In the genomic region with DNA sequence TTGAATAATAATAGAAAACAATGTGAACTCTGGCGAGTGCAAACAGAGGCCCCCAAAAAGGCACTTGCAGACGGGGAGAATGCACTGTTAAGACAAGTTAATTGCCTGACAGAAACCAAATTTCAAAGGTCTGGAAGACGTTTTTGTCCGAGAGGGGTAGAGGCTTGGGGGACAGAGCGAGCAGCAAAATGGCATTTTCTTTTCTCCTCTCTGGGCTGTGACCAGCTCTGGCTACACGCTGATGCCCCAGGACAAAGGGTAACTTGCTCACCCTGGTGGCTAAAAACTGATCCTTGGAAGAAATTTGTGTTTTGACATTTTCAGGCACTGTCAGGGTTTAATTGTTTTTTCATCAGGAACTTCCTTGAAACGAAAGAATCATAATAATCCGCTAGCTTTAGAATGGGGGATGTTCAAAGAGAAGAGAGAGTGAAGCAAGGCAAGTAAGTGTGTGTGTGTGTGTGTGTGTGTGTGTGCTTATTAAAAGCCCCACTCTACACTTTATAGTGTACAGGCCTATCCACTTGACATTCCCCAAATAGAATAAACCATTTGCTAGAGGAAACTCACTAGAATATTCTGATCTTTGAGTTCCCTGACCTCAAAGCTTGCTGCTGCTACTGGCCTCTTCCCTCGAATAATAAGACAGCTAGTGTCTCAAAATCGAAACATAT, we compare ENCODE assay signal across 9 mouse cellular contexts.
DNase-seq lines count a peak whose midpoint lies in the region; ATAC-seq and TF ChIP-seq lines count a peak whose summit lies in the region.
"Had no signal": no experiment of that assay in that cellular context is flagged by ENCODE, and none has a peak within 500 bp of the region (broad histone marks: within the 10 kb centered on the region; RNA-seq: fewer than 3 reads in every experiment).

No protein-coding gene starts in this region.

- H3K27ac ChIP-seq in layer of hippocampus, adult 2 months = peak overlapping the region; percentile 80; the same call in 1 of the 2 replicates
- H3K27ac ChIP-seq in forebrain, embryonic 16.5 days (ENCODE audit: low read length) = no peak overlapping the region
- H3K27ac ChIP-seq in midbrain, embryonic 10.5 days (replicated peaks) = peak overlapping the region; percentile 71
- peak overlapping the region; percentile 37; the same call in 1 of the 2 replicates for H3K27ac ChIP-seq in stomach, embryonic 16.5 days (ENCODE audit: low read length)

- H3K9me3 ChIP-seq in forebrain, embryonic 16.5 days (ENCODE audit: control insufficient read depth, low read length) = no peaks in the 10 kb centered on the region
- no peaks in the 10 kb centered on the region for H3K9me3 ChIP-seq in midbrain, embryonic 10.5 days (replicated peaks)
- H3K9me3 ChIP-seq in stomach, embryonic 16.5 days (replicated peaks; ENCODE audit: control insufficient read depth, low read length) = no peaks in the 10 kb centered on the region

- H3K27me3 ChIP-seq in forebrain, embryonic 16.5 days (replicated peaks; ENCODE audit: control insufficient read depth, insufficient read depth, low read length) = no peaks in the 10 kb centered on the region
- H3K27me3 ChIP-seq in midbrain, embryonic 10.5 days (ENCODE audit: low read depth, poor library complexity, severe bottlenecking) = peaks cover 30% of the 10 kb centered on the region
- H3K27me3 ChIP-seq in stomach, embryonic 16.5 days (ENCODE audit: control insufficient read depth, insufficient read depth, low read length) = no peaks in the 10 kb centered on the region

- H3K36me3 ChIP-seq in forebrain, embryonic 16.5 days (ENCODE audit: control insufficient read depth, insufficient read depth) = no peaks in the 10 kb centered on the region
- no peaks in the 10 kb centered on the region for H3K36me3 ChIP-seq in midbrain, embryonic 10.5 days
- H3K36me3 ChIP-seq in stomach, embryonic 16.5 days (ENCODE audit: control insufficient read depth, insufficient read depth, low read length) = no peaks in the 10 kb centered on the region

- H3K4me2 ChIP-seq in forebrain, embryonic 16.5 days (ENCODE audit: low read length) = 0 out of 2 replicates have a peak overlapping the region, but pooled peaks have one; percentile 3
- no peak overlapping the region; the same call in 1 of the 2 replicates for H3K4me2 ChIP-seq in stomach, embryonic 16.5 days (ENCODE audit: low read depth, low read length)

- no peak for ATAC-seq in forebrain, embryonic 16.5 days
- no peak for ATAC-seq in stomach, embryonic 16.5 days (ENCODE audit: insufficient read depth, low FRiP score)
- no peak for ATAC-seq in megakaryocyte-erythroid progenitor cell, adult 5-6 weeks (replicated peaks; ENCODE audit: low FRiP score, low TSS enrichment, poor library complexity, severe bottlenecking)

- H3K4me3 ChIP-seq in layer of hippocampus, adult 2 months = no peak overlapping the region
- no peak overlapping the region for H3K4me3 ChIP-seq in forebrain, embryonic 16.5 days (replicated peaks; ENCODE audit: low read length)
- peak overlapping the region; percentile 44 for H3K4me3 ChIP-seq in midbrain, embryonic 10.5 days
- no peak overlapping the region for H3K4me3 ChIP-seq in stomach, embryonic 16.5 days (replicated peaks; ENCODE audit: low read length)

- H3K4me1 ChIP-seq in forebrain, embryonic 16.5 days (replicated peaks; ENCODE audit: control insufficient read depth, insufficient read depth, low read length) = peaks cover 5% of the 10 kb centered on the region; the same call in 1 of the 2 replicates
- H3K4me1 ChIP-seq in midbrain, embryonic 10.5 days = peaks cover 21% of the 10 kb centered on the region
- peaks cover 7% of the 10 kb centered on the region; the same call in 1 of the 2 replicates for H3K4me1 ChIP-seq in stomach, embryonic 16.5 days (ENCODE audit: control insufficient read depth, insufficient read depth, low read length)

- DNase-seq in layer of hippocampus, adult 2 months (ENCODE audit: low spot score in 2 of 2) = no peak
- no peak for DNase-seq in layer of hippocampus, postnatal 25 days (ENCODE audit: extremely low spot score in 1 of 2, low spot score in 1 of 2)
- peak; percentile 34 for DNase-seq in midbrain, embryonic 10.5 days (ENCODE audit: low spot score)
- DNase-seq in spleen, adult 12 weeks (ENCODE audit: low spot score) = no peak
- no peak for DNase-seq in spleen, postnatal 14 days (ENCODE audit: low spot score in 2 of 2)
- DNase-seq: thymus, postnatal 4 days had no signal

- WGBS in forebrain, embryonic 16.5 days = 20% methylated on average over 10 of the region's 10 CpGs
- 21% methylated on average over 10 of the region's 10 CpGs for WGBS in midbrain, embryonic 10.5 days
- 38% methylated on average over 10 of the region's 10 CpGs for WGBS in stomach, embryonic 16.5 days

- no peak overlapping the region for H3K9ac ChIP-seq in forebrain, embryonic 16.5 days (replicated peaks; ENCODE audit: low read depth, low read length)
- H3K9ac ChIP-seq in stomach, embryonic 16.5 days (ENCODE audit: low read length) = no peak overlapping the region

- TF ChIP-seq CTCF in layer of hippocampus, adult 2 months (conservative IDR thresholded peaks at IDR 0.05) = 0 out of 2 replicates have a peak, but pooled peaks have one; percentile 5
